Mouse (Mus musculus): ENCODE measurements around the gene Tspan31. TPM values are rescaled to one million over a fixed set of nuclear protein-coding genes. Genes with fewer than 3 reads are reported as not detected.
A peak's percentile ranks its signal among the peaks of the same experiment; 100 is the strongest.

The Tspan31 gene
- polyA plus RNA-seq, 1 experiment from 2014 or later = 141 TPM

DNA sequence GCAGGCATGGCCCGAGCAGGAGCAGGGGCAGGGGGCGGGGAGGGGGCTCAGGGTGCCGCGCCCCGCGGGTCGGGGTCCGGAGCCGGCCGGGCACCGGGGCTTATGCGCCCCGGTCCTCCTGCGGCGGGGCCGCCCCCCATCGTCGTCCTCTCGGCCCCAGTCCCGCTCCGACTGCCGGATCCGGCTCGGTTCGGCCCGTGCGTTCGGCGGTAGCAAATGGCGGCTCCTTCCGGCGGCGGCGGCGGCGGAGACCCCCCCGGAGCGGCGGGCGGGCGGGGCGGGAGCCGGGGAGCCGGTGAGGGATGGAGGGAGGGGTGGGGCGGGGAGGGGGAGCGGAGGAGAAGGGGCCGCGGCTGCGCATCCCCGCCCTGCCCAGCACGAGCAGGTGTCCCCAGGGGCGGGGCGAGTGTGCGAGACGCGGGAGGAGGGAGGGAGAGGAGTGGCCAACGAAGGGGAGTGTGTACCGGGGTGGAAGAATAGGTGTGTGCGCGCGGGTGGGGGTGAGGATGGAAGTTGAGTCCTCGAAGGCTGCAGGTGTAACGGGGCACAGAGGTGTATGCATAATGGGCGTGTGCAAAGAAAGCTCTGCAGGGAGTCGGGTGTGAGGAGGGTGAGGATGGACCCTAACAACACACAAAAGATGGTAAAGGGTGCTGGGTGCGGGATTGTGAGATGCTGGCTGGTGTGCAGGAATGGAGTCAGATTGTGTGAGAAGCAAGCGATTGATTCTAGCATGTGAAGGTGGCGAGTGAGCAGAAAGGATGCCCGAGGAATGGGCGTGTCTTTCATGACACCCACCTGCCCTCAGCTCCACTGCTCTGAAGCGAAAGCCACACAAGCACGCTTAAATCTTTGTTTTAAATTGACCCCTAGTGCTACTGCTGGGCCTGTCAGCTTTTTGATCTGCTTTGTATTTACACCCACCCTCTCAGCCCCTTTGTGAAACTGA lies 9.8 kb downstream of the Tspan31 start, which contains the start of gene March9:
Gene March9 (minus strand): TSS at position 217 of the 949 bp plus-strand sequence.
- Histone ChIP-seq H3K27ac (ENCODE audit: low read length) (peak within 1 kb of the TSS; percentile 67), H3K4me1 (ENCODE audit: control insufficient read depth, insufficient read depth, low read length) (peaks cover 19% of the 10 kb centered on the region; the same call in 1 of the 2 replicates), H3K9me3 (ENCODE audit: control insufficient read depth, low read depth, low read length) (no peaks in the 10 kb centered on the region), H3K27me3 (ENCODE audit: control insufficient read depth, insufficient read depth, low read length) (no peaks in the 10 kb centered on the region), H3K4me2 (replicated peaks; ENCODE audit: low read depth, low read length) (peak within 1 kb of the TSS; percentile 94), H3K4me3 (ENCODE audit: low read depth, low read length) (peak within 1 kb of the TSS; percentile 83), H3K9ac (replicated peaks; ENCODE audit: low read depth, low read length) (peak within 1 kb of the TSS; percentile 79), H3K36me3 (ENCODE audit: control insufficient read depth, insufficient read depth, low read length) (peaks cover 22% of the 10 kb centered on the region)
- ATAC-seq (ENCODE audit: insufficient number of reproducible peaks, insufficient read depth, low FRiP score, low read depth) = peak; percentile 54
- WGBS = under 1% methylated on average over 55 of the region's 72 CpGs

DNA sequence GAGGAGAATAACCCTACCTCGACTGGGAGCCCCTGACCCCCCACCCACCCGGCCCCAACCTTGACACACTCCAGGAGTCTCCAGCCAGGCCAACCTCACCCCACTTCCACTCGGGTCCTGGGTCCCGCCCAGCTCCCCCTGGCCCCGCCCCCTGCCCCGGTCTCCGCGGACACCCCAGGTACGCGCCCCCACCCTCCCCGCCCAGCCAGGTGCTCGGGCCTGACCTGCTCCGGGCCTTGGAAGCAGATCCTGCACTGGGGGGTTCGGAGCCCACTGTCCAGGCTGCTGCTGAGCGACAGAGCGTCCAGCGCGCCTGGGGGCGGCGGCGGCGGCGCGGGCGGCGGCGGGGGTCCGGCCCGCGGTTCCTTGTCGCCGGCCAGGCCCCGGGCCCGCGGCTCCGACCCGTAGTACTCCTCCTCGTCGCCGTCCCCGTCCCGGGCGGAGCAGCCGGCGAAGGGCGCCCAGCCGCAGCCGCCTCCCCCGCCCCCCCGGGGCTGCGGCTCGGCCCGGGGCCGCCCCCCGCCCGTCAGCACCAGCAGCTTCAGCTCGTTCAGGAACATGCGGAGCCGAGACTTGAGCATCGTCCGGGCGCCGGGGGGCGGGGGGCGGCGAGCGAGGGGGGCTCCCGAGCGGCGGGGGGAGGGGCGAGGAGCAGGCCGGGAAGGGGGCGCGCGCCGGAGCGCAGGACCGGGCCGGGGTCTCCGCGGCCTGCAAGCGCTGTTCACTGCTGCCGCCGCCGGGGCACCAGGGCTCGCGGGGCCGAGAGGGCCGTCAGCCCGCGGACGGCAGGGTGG lies 10.7 kb downstream of the Tspan31 start:
- Histone ChIP-seq H3K4me2 (replicated peaks; ENCODE audit: low read depth, low read length) (peak overlapping the region; percentile 94), H3K4me3 (ENCODE audit: low read depth, low read length) (peak overlapping the region; percentile 83), H3K9ac (replicated peaks; ENCODE audit: low read depth, low read length) (peak overlapping the region; percentile 79), H3K27ac (ENCODE audit: low read length) (peak overlapping the region; percentile 67), H3K4me1 (ENCODE audit: control insufficient read depth, insufficient read depth, low read length) (peaks cover 13% of the 10 kb centered on the region; the same call in 1 of the 2 replicates), H3K36me3 (ENCODE audit: control insufficient read depth, insufficient read depth, low read length) (peaks cover 21% of the 10 kb centered on the region; the same call in 1 of the 2 replicates), H3K27me3 (ENCODE audit: control insufficient read depth, insufficient read depth, low read length) (no peaks in the 10 kb centered on the region), H3K9me3 (ENCODE audit: control insufficient read depth, low read depth, low read length) (no peaks in the 10 kb centered on the region)
- ATAC-seq (ENCODE audit: insufficient number of reproducible peaks, insufficient read depth, low FRiP score, low read depth) = no peak
- under 1% methylated on average over 77 of the region's 92 CpGs for WGBS

DNA sequence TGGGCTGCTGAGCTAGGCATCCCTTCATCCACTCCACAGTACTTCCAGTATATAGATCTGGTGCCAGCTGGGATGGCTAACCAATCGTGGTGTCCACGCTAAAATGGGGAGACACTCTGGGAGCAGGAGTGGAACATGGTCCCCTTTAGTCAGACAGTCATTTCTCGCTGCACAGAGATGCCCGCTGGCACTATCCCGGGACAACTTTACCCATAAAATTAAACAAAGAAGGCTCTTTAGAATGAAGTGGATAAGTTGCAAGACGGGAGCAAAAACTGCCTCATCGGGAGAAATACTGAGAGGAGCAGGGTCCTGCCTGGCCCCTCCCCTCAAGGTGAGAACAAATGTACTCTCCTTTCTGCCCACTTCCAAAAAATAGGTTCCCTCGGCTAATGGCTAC lies 11.4 kb downstream of the Tspan31 start:
- H3K4me3 ChIP-seq (ENCODE audit: low read depth, low read length) = peak overlapping the region; percentile 83
- no peaks in the 10 kb centered on the region for H3K27me3 ChIP-seq (ENCODE audit: control insufficient read depth, insufficient read depth, low read length)
- H3K9ac ChIP-seq (replicated peaks; ENCODE audit: low read depth, low read length) = no peak overlapping the region; the same call in 1 of the 2 replicates
- peaks cover 21% of the 10 kb centered on the region; the same call in 1 of the 2 replicates for H3K36me3 ChIP-seq (ENCODE audit: control insufficient read depth, insufficient read depth, low read length)
- H3K4me2 ChIP-seq (replicated peaks; ENCODE audit: low read depth, low read length) = peak overlapping the region; percentile 94
- no peak for ATAC-seq (ENCODE audit: insufficient number of reproducible peaks, insufficient read depth, low FRiP score, low read depth)
- WGBS = 4% methylated on average over 8 of the region's 8 CpGs
- no peaks in the 10 kb centered on the region for H3K9me3 ChIP-seq (ENCODE audit: control insufficient read depth, low read depth, low read length)
- H3K4me1 ChIP-seq (ENCODE audit: control insufficient read depth, insufficient read depth, low read length) = peaks cover 13% of the 10 kb centered on the region; the same call in 1 of the 2 replicates
- no peak overlapping the region for H3K27ac ChIP-seq (ENCODE audit: low read length)

DNA sequence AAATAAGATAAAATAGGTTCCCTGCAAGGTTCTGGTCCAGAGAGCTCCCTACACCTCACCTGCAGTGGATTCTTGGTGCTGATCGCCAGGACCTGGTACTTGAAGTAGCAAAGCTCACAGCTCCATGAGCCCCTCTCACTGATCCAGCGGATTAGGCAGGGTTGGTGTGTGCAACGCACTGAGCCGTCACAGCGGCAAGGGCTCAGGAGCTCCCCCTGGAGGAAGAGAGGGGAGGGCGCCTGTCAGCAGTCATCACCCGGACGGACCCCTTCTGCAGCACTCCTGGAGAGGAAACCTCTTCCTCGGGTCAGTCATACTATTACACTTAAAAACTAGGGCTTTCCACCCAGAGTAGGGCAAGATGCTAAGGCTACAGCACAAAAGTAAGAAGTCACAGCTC lies 11.9 kb downstream of the Tspan31 start:
- Histone ChIP-seq H3K4me2 (replicated peaks; ENCODE audit: low read depth, low read length) (peak overlapping the region; percentile 94), H3K9ac (replicated peaks; ENCODE audit: low read depth, low read length) (no peak overlapping the region), H3K27ac (ENCODE audit: low read length) (no peak overlapping the region), H3K4me1 (ENCODE audit: control insufficient read depth, insufficient read depth, low read length) (peaks cover 13% of the 10 kb centered on the region; the same call in 1 of the 2 replicates), H3K36me3 (ENCODE audit: control insufficient read depth, insufficient read depth, low read length) (peaks cover 21% of the 10 kb centered on the region; the same call in 1 of the 2 replicates), H3K4me3 (ENCODE audit: low read depth, low read length) (peak overlapping the region; percentile 83), H3K27me3 (ENCODE audit: control insufficient read depth, insufficient read depth, low read length) (no peaks in the 10 kb centered on the region), H3K9me3 (ENCODE audit: control insufficient read depth, low read depth, low read length) (no peaks in the 10 kb centered on the region)
- ATAC-seq (ENCODE audit: insufficient number of reproducible peaks, insufficient read depth, low FRiP score, low read depth) = no peak
- WGBS = under 1% methylated on average over 9 of the region's 9 CpGs

DNA sequence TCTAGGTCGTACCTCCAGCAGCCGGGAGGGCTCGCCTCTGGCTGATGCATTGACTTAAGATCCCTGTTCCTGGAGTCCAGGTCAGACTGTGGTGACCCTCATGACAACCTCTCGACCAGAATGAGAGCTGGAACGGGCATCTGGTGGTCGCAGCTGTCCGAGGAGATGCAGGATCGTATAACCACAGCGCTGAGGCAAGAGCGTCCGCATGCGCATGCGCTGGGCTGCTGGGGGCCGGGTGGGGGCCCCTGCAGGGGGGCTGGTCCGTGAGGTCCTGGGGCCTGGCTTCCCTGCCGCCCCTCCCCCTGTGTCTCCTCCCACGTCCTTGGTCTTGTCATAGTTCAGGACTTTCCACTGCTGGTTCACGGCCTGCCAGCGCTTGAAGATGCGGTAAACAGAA lies 13.6 kb downstream of the Tspan31 start:
- WGBS = 84% methylated on average over 20 of the region's 20 CpGs
- peaks cover 21% of the 10 kb centered on the region; the same call in 1 of the 2 replicates for H3K36me3 ChIP-seq (ENCODE audit: control insufficient read depth, insufficient read depth, low read length)
- H3K4me3 ChIP-seq (ENCODE audit: low read depth, low read length) = no peak overlapping the region
- no peak overlapping the region for H3K4me2 ChIP-seq (replicated peaks; ENCODE audit: low read depth, low read length)
- H3K27me3 ChIP-seq (ENCODE audit: control insufficient read depth, insufficient read depth, low read length) = 0 out of 2 replicates have a peak, but pooled peaks cover 2% of the 10 kb centered on the region
- H3K9ac ChIP-seq (replicated peaks; ENCODE audit: low read depth, low read length) = no peak overlapping the region
- H3K4me1 ChIP-seq (ENCODE audit: control insufficient read depth, insufficient read depth, low read length) = peaks cover 13% of the 10 kb centered on the region; the same call in 1 of the 2 replicates
- no peaks in the 10 kb centered on the region for H3K9me3 ChIP-seq (ENCODE audit: control insufficient read depth, low read depth, low read length)
- no peak overlapping the region for H3K27ac ChIP-seq (ENCODE audit: low read length)
- no peak for ATAC-seq (ENCODE audit: insufficient number of reproducible peaks, insufficient read depth, low FRiP score, low read depth)

DNA sequence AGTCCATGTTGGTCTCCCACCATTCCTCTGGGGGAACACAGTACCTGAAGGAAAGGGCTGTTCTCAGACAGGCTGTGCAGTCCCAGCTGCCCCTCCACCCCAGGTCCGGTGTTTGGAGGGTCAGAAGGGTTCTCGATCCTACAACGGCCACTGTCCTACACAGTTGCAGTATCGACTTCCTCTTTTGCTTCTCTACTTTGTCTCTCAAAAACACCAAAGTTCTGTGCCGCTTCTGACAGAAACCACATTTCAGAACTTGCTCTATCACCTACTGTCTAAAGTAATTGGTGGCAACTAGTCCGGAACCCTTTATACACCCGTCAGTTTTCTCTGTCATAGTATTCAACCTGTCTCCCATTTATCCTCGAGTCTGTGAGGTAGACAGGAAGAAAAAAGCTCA lies 14.7 kb downstream of the Tspan31 start:
- WGBS = 86% methylated on average over 8 of the region's 8 CpGs
- Histone ChIP-seq H3K4me1 (ENCODE audit: control insufficient read depth, insufficient read depth, low read length) (peaks cover 13% of the 10 kb centered on the region; the same call in 1 of the 2 replicates), H3K4me2 (replicated peaks; ENCODE audit: low read depth, low read length) (no peak overlapping the region), H3K9me3 (ENCODE audit: control insufficient read depth, low read depth, low read length) (no peaks in the 10 kb centered on the region), H3K9ac (replicated peaks; ENCODE audit: low read depth, low read length) (no peak overlapping the region), H3K27ac (ENCODE audit: low read length) (no peak overlapping the region), H3K4me3 (ENCODE audit: low read depth, low read length) (no peak overlapping the region), H3K27me3 (ENCODE audit: control insufficient read depth, insufficient read depth, low read length) (peaks cover 5% of the 10 kb centered on the region; the same call in 1 of the 2 replicates), H3K36me3 (ENCODE audit: control insufficient read depth, insufficient read depth, low read length) (peaks cover 21% of the 10 kb centered on the region; the same call in 1 of the 2 replicates)
- no peak for ATAC-seq (ENCODE audit: insufficient number of reproducible peaks, insufficient read depth, low FRiP score, low read depth)

DNA sequence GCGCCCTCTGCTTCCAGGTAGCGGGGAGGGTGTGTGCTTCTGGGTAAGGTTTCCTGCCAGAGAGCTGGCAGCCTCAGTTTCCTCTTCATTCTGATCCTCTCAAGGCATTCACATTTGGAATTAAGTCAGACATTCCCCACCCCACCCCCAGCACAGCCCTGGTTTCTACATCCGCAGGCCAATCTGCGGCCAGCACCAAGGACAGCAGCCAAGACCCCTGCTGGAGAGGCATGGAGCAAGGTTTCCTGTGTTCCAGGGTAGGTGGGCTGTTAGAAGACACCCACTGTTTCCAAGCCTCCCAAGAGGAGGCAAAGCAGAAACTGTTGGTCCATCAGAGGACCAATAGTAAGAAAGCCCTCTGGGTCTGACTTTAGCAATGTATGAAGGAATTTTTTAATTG lies 15.4 kb downstream of the Tspan31 start:
- Histone ChIP-seq H3K4me2 (replicated peaks; ENCODE audit: low read depth, low read length) (no peak overlapping the region), H3K36me3 (ENCODE audit: control insufficient read depth, insufficient read depth, low read length) (peaks cover 21% of the 10 kb centered on the region; the same call in 1 of the 2 replicates), H3K4me3 (ENCODE audit: low read depth, low read length) (no peak overlapping the region), H3K4me1 (ENCODE audit: control insufficient read depth, insufficient read depth, low read length) (peaks cover 13% of the 10 kb centered on the region; the same call in 1 of the 2 replicates), H3K27me3 (ENCODE audit: control insufficient read depth, insufficient read depth, low read length) (peaks cover 12% of the 10 kb centered on the region), H3K9ac (replicated peaks; ENCODE audit: low read depth, low read length) (no peak overlapping the region), H3K27ac (ENCODE audit: low read length) (no peak overlapping the region), H3K9me3 (ENCODE audit: control insufficient read depth, low read depth, low read length) (no peaks in the 10 kb centered on the region)
- WGBS = 58% methylated on average over 4 of the region's 4 CpGs
- ATAC-seq (ENCODE audit: insufficient number of reproducible peaks, insufficient read depth, low FRiP score, low read depth) = no peak

DNA sequence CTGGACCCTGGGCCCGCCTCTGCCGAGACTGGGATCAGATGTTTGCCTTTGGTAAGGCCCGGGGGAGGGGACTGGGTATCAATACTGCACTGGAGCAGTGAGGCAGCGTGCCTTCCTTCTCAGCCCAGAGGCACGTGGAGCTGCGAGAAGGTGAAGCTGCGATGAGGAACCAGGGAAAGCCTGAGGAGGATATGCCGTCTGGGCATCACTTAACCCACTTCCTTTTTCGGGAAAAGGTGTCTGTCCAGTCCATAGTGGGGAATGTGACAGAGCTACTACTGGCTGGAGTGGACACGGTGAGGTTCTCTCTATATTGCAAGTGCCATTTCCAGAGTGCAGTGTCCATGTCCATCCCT lies 20.0 kb downstream of the Tspan31 start:
- WGBS = 18% methylated on average over 10 of the region's 10 CpGs
- Histone ChIP-seq H3K27ac (ENCODE audit: low read length) (no peak overlapping the region), H3K4me1 (ENCODE audit: control insufficient read depth, insufficient read depth, low read length) (0 out of 2 replicates have a peak, but pooled peaks cover 7% of the 10 kb centered on the region), H3K9ac (replicated peaks; ENCODE audit: low read depth, low read length) (no peak overlapping the region), H3K36me3 (ENCODE audit: control insufficient read depth, insufficient read depth, low read length) (peaks cover 4% of the 10 kb centered on the region; the same call in 1 of the 2 replicates), H3K4me2 (replicated peaks; ENCODE audit: low read depth, low read length) (peak overlapping the region; percentile 33; the same call in 1 of the 2 replicates), H3K27me3 (ENCODE audit: control insufficient read depth, insufficient read depth, low read length) (peaks cover 32% of the 10 kb centered on the region), H3K4me3 (ENCODE audit: low read depth, low read length) (no peak overlapping the region), H3K9me3 (ENCODE audit: control insufficient read depth, low read depth, low read length) (no peaks in the 10 kb centered on the region)
- no peak for ATAC-seq (ENCODE audit: insufficient number of reproducible peaks, insufficient read depth, low FRiP score, low read depth)
